Mouse (Mus musculus) embryonic facial prominence, embryonic 14.5 days (tissue): ENCODE measurements around the gene Lmf1. TPM values are rescaled to one million over a fixed set of nuclear protein-coding genes. Genes with fewer than 3 reads are reported as not detected.

Source experiments
- ATAC-seq: fragments of 200-750 bp; cut with Nextera tagmentation; 2 replicates; pipeline ENCODE4 v1.8.0; 2017; ENCODE audit warnings: low read depth, moderate number of reproducible peaks, moderate TSS enrichment
- DNase-seq: peaks from one replicate; pipeline ENCODE4 v3.0.0-alpha.2; 2015; ENCODE audit warnings: low spot score
- H3K27ac ChIP-seq: fragments of 300-500 bp; sonication (generic); replicated peaks from 2 replicates; pipeline ENCODE4 v1.5.1; 2014; ENCODE audit warnings: low read depth, mild to moderate bottlenecking, low read length, moderate library complexity
- H3K27me3 ChIP-seq: fragments of 300-500 bp; sonication (generic); replicated peaks from 2 replicates; pipeline ENCODE4 v1.6.1; 2014; ENCODE audit warnings: low read length; ENCODE audit not compliant: control insufficient read depth, insufficient read depth
- H3K36me3 ChIP-seq: fragments of 300-500 bp; sonication (generic); 2 replicates; pipeline ENCODE4 v1.6.1; 2014; ENCODE audit warnings: low read length, mixed read lengths; ENCODE audit not compliant: control insufficient read depth, insufficient read depth
- H3K4me1 ChIP-seq: fragments of 300-500 bp; sonication (generic); 2 replicates; pipeline ENCODE4 v1.6.1; 2014; ENCODE audit warnings: antibody characterized with exemption, low read length; ENCODE audit not compliant: control insufficient read depth, insufficient read depth
- H3K4me2 ChIP-seq: fragments of 300-500 bp; sonication (generic); 2 replicates; pipeline ENCODE4 v1.6.1; 2014; ENCODE audit warnings: low read depth, mild to moderate bottlenecking, low read length, moderate library complexity, mixed read lengths
- H3K4me3 ChIP-seq: fragments of 300-500 bp; sonication (generic); 2 replicates; pipeline ENCODE4 v1.5.1; 2014; ENCODE audit warnings: low read depth, mild to moderate bottlenecking, low read length
- H3K9ac ChIP-seq: fragments of 300-500 bp; sonication (generic); 2 replicates; pipeline ENCODE4 v1.6.1; 2014; ENCODE audit warnings: low read depth, mild to moderate bottlenecking, low read length, moderate library complexity, mixed read lengths
- H3K9me3 ChIP-seq: fragments of 300-500 bp; sonication (generic); 2 replicates; pipeline ENCODE4 v1.6.1; 2016; ENCODE audit warnings: low read length; ENCODE audit not compliant: control insufficient read depth
- WGBS: fragments of 180-500 bp; shearing (Covaris S2); extraction: QIAGEN DNeasy Blood & Tissue Kit; methylation state at CpG from one replicate; pipeline ENCODE4 v1.1.7; 2014; 5-methylcytosine and 5-hydroxymethylcytosine counted together
- polyA plus RNA-seq: library from polyadenylated mRNA; unstranded; fragments of >200 nt; fragmentation: Nextera tagmentation; extraction: Ambion mirVana; gene quantifications from 2 replicates; pipeline ENCODE4 v1.2.1, GENCODE M21; 2014

The Lmf1 gene
- polyA plus RNA-seq, 1 experiment from 2014 or later, result 27.3 TPM

GRCm38 (mm10) chr17:25613323-25613722 lies 34.4 kb downstream of the Lmf1 start:
- no peaks in the 10 kb centered on the region for H3K9me3 ChIP-seq
- peaks cover 31% of the 10 kb centered on the region for H3K36me3 ChIP-seq
- 93% methylated on average over 6 of the region's 6 CpGs for WGBS
- H3K27me3 ChIP-seq, result no peaks in the 10 kb centered on the region
- H3K27ac ChIP-seq, result no peak overlapping the region
- no peak overlapping the region for H3K4me2 ChIP-seq
- H3K4me3 ChIP-seq, result no peak overlapping the region
- H3K9ac ChIP-seq, result no peak overlapping the region
- no peak for DNase-seq
- ATAC-seq, result no peak
- peaks cover 10% of the 10 kb centered on the region; the same call in 1 of the 2 replicates for H3K4me1 ChIP-seq

GRCm38 (mm10) chr17:25614723-25615510 lies 36.0 kb downstream of the Lmf1 start:
- ATAC-seq, result no peak
- WGBS, result 91% methylated on average over 10 of the region's 10 CpGs

GRCm38 (mm10) chr17:25618508-25619056 lies 39.7 kb downstream of the Lmf1 start:
- DNase-seq (peak; percentile 87), ATAC-seq (peak; percentile 57; the same call in 1 of the 2 replicates)
- Histone ChIP-seq H3K27me3 (no peaks in the 10 kb centered on the region), H3K4me1 (peaks cover 10% of the 10 kb centered on the region), H3K9me3 (no peaks in the 10 kb centered on the region), H3K27ac (no peak overlapping the region; the same call in 1 of the 2 replicates), H3K4me3 (no peak overlapping the region), H3K4me2 (0 out of 2 replicates have a peak overlapping the region, but pooled peaks have one; percentile 4), H3K9ac (no peak overlapping the region), H3K36me3 (peaks cover 23% of the 10 kb centered on the region)
- WGBS, result 40% methylated on average over 16 of the region's 16 CpGs

More at GRCm38 (mm10) chr17:25614723-25615510, 36.0 kb downstream of the Lmf1 start:
- Histone ChIP-seq H3K36me3 (peaks cover 31% of the 10 kb centered on the region), H3K9ac (no peak overlapping the region), H3K27ac (no peak overlapping the region), H3K27me3 (no peaks in the 10 kb centered on the region), H3K4me1 (peaks cover 15% of the 10 kb centered on the region), H3K4me2 (no peak overlapping the region), H3K9me3 (no peaks in the 10 kb centered on the region), H3K4me3 (no peak overlapping the region)
- no peak for DNase-seq

- 76% methylated on average over 4 of the region's 4 CpGs for WGBS
- H3K9me3 ChIP-seq, result no peaks in the 10 kb centered on the region
- no peaks in the 10 kb centered on the region for H3K36me3 ChIP-seq
- no peak; the same call in 1 of the 2 replicates for ATAC-seq
- H3K4me1 ChIP-seq, result peaks cover 14% of the 10 kb centered on the region
- no peaks in the 10 kb centered on the region for H3K27me3 ChIP-seq
- H3K9ac ChIP-seq, result no peak overlapping the region
- no peak overlapping the region for H3K4me3 ChIP-seq
- no peak overlapping the region for H3K4me2 ChIP-seq
- no peak overlapping the region for H3K27ac ChIP-seq
- no peak for DNase-seq
Observed at GRCm38 (mm10) chr17:25623441-25623840, 44.6 kb downstream of the Lmf1 start.

GRCm38 (mm10) chr17:25623935-25624334 lies 45.0 kb downstream of the Lmf1 start:
- no peak overlapping the region for H3K27ac ChIP-seq
- no peak; the same call in 1 of the 2 replicates for ATAC-seq
- WGBS, result 29% methylated on average over 11 of the region's 11 CpGs
- H3K9ac ChIP-seq, result no peak overlapping the region
- peaks cover 10% of the 10 kb centered on the region; the same call in 1 of the 2 replicates for H3K4me1 ChIP-seq
- no peaks in the 10 kb centered on the region for H3K36me3 ChIP-seq
- H3K27me3 ChIP-seq, result no peaks in the 10 kb centered on the region
- no peak overlapping the region for H3K4me2 ChIP-seq
- H3K4me3 ChIP-seq, result no peak overlapping the region
- H3K9me3 ChIP-seq, result no peaks in the 10 kb centered on the region
- peak; percentile 41 for DNase-seq

- Histone ChIP-seq H3K4me3 (no peak overlapping the region), H3K4me2 (no peak overlapping the region), H3K27ac (no peak overlapping the region), H3K4me1 (peaks cover 8% of the 10 kb centered on the region; the same call in 1 of the 2 replicates), H3K9ac (no peak overlapping the region), H3K36me3 (no peaks in the 10 kb centered on the region), H3K9me3 (no peaks in the 10 kb centered on the region), H3K27me3 (no peaks in the 10 kb centered on the region)
- DNase-seq (peak; percentile 26), ATAC-seq (peak; percentile 51; the same call in 1 of the 2 replicates)
- 50% methylated on average over 13 of the region's 13 CpGs for WGBS
Observed at GRCm38 (mm10) chr17:25624446-25625119, 45.7 kb downstream of the Lmf1 start.

- WGBS, result 79% methylated on average over 7 of the region's 7 CpGs
Observed at GRCm38 (mm10) chr17:25625282-25625681, 46.4 kb downstream of the Lmf1 start.

GRCm38 (mm10) chr17:25626196-25627043 lies 47.5 kb downstream of the Lmf1 start:
- H3K4me3 ChIP-seq, result no peak overlapping the region
- WGBS, result 42% methylated on average over 20 of the region's 20 CpGs
- no peak overlapping the region for H3K27ac ChIP-seq
- no peaks in the 10 kb centered on the region for H3K9me3 ChIP-seq
- peaks cover 2% of the 10 kb centered on the region; the same call in 1 of the 2 replicates for H3K36me3 ChIP-seq
- DNase-seq (peak; percentile 14), ATAC-seq (0 out of 2 replicates have a peak, but pooled peaks have one; percentile 32)
- H3K9ac ChIP-seq, result no peak overlapping the region
- H3K4me2 ChIP-seq, result no peak overlapping the region
- H3K4me1 ChIP-seq, result peaks cover 5% of the 10 kb centered on the region; the same call in 1 of the 2 replicates
- no peaks in the 10 kb centered on the region for H3K27me3 ChIP-seq

More at GRCm38 (mm10) chr17:25625282-25625681, 46.4 kb downstream of the Lmf1 start:
- Histone ChIP-seq H3K27me3 (no peaks in the 10 kb centered on the region), H3K4me2 (no peak overlapping the region), H3K27ac (no peak overlapping the region), H3K4me1 (peaks cover 5% of the 10 kb centered on the region; the same call in 1 of the 2 replicates), H3K9me3 (no peaks in the 10 kb centered on the region), H3K9ac (no peak overlapping the region), H3K4me3 (no peak overlapping the region), H3K36me3 (no peaks in the 10 kb centered on the region)
- DNase-seq (no peak), ATAC-seq (no peak)
